Mouse (Mus musculus): ENCODE results near the gene Dcaf6.
A peak's percentile ranks its signal among the peaks of the same experiment; 100 is the strongest.

DNA sequence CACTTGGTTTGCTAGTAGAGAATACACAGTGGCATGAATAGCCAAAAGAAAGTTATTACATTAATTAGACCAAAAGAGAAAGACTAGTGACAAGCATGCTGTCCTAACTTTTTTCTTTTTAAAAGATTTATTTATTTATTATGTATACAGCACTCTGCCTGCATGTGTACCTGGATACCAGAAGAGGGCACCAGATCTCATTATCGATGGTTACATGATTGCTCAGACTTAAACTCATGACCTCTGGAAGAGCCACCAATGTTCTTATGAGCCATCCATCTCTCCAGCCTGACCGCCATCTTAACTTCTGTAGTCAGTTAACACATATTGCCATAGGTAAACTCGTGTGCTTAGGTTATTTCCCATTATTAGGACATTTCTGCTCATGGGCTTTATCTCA lies 95.2 kb downstream of the Dcaf6 start:
- no peak for TF ChIP-seq POLR2A (IDR thresholded peaks at IDR 0.05; ENCODE audit: control insufficient read depth in 1 of 2, insufficient read depth in 1 of 2, low read depth in 1 of 2, low read length in 2 of 2, poor library complexity in 1 of 2)
- peak; percentile 25 to 42 (median 27); a peak in 5 of 6 replicates for TF ChIP-seq CTCF (IDR thresholded peaks at IDR 0.05 in 2 of 3, conservative IDR thresholded peaks at IDR 0.05 in 1 of 3; ENCODE audit: control insufficient read depth in 1 of 3, insufficient read depth in 1 of 3, low read depth in 2 of 3, low read length in 3 of 3, poor library complexity in 1 of 3, severe bottlenecking in 1 of 3)
- peak; percentile 42 for TF ChIP-seq ZC3H11A (IDR thresholded peaks at IDR 0.05; ENCODE audit: low read depth, low read length)
- no peak for TF ChIP-seq TBP (IDR thresholded peaks at IDR 0.05; ENCODE audit: low read depth, low read length)
- no peak for TF ChIP-seq POLR2AphosphoS2 (IDR thresholded peaks at IDR 0.05; ENCODE audit: low read length)
- TF ChIP-seq ELF1 (IDR thresholded peaks at IDR 0.05; ENCODE audit: low read depth, low read length) = no peak
- TF ChIP-seq HCFC1 (IDR thresholded peaks at IDR 0.05; ENCODE audit: low read depth, low read length) = no peak
- TF ChIP-seq USF1 (IDR thresholded peaks at IDR 0.05; ENCODE audit: low read depth, low read length) = no peak
- TF ChIP-seq ZNF384 (IDR thresholded peaks at IDR 0.05; ENCODE audit: low read depth, low read length) = no peak
- no peak for TF ChIP-seq GATA1 (IDR thresholded peaks at IDR 0.05; ENCODE audit: low read depth, low read length)
- no peak for TF ChIP-seq KAT2A (conservative IDR thresholded peaks at IDR 0.05; ENCODE audit: low read depth, low read length)
